26 mouse cellular contexts compared by ENCODE assay signal in genomic region chr1:14462496-14462895, GRCm38 (mm10).
DNase-seq lines count a peak whose midpoint lies in the region; ATAC-seq and TF ChIP-seq lines count a peak whose summit lies in the region.
"Had no signal": no experiment of that assay in that cellular context is flagged by ENCODE, and none has a peak within 500 bp of the region (broad histone marks: within the 10 kb centered on the region; RNA-seq: fewer than 3 reads in every experiment).

No protein-coding gene starts in this region.

- no peak overlapping the region for H3K27ac ChIP-seq in embryonic facial prominence, embryonic 14.5 days (replicated peaks; ENCODE audit: low read depth, low read length)
- no peak overlapping the region; the same call in 1 of the 2 replicates for H3K27ac ChIP-seq in embryonic facial prominence, embryonic 10.5 days (replicated peaks)
- H3K27ac ChIP-seq in kidney, postnatal 0 days, result no peak overlapping the region
- peak overlapping the region; percentile 62; the same call in 1 of the 2 replicates for H3K27ac ChIP-seq in embryonic fibroblast, embryonic 13.5 days (ENCODE audit: insufficient read depth, low read length)
- H3K27ac ChIP-seq: forebrain, embryonic 13.5 days; gastrocnemius, adult 2 months; hindbrain, embryonic 14.5 days; intestine, embryonic 15.5 days; left cerebral cortex, adult 2 months; limb, embryonic 15.5 days; liver, embryonic 14.5 days; lung, embryonic 15.5 days had no signal

- H3K27me3 ChIP-seq in embryonic facial prominence, embryonic 14.5 days (replicated peaks; ENCODE audit: control insufficient read depth, insufficient read depth, low read length), result no peaks in the 10 kb centered on the region
- no peaks in the 10 kb centered on the region for H3K27me3 ChIP-seq in embryonic facial prominence, embryonic 10.5 days (replicated peaks; ENCODE audit: low read depth, poor library complexity, severe bottlenecking)
- H3K27me3 ChIP-seq in kidney, postnatal 0 days (ENCODE audit: insufficient read depth, low read length), result no peaks in the 10 kb centered on the region
- H3K27me3 ChIP-seq: forebrain, embryonic 13.5 days; intestine, embryonic 15.5 days; limb, embryonic 15.5 days; lung, embryonic 15.5 days; Patski had no signal

- H3K9me3 ChIP-seq in embryonic facial prominence, embryonic 14.5 days (ENCODE audit: control insufficient read depth, low read length), result no peaks in the 10 kb centered on the region
- H3K9me3 ChIP-seq in embryonic facial prominence, embryonic 10.5 days, result no peaks in the 10 kb centered on the region
- no peaks in the 10 kb centered on the region for H3K9me3 ChIP-seq in kidney, postnatal 0 days (replicated peaks; ENCODE audit: low read length)
- H3K9me3 ChIP-seq: forebrain, embryonic 13.5 days; intestine, embryonic 15.5 days; limb, embryonic 15.5 days; lung, embryonic 15.5 days had no signal

- no peaks in the 10 kb centered on the region for H3K36me3 ChIP-seq in embryonic facial prominence, embryonic 14.5 days (ENCODE audit: control insufficient read depth, insufficient read depth, low read length)
- no peaks in the 10 kb centered on the region for H3K36me3 ChIP-seq in embryonic facial prominence, embryonic 10.5 days (replicated peaks)
- no peaks in the 10 kb centered on the region for H3K36me3 ChIP-seq in kidney, postnatal 0 days (ENCODE audit: insufficient read depth, low read length)
- H3K36me3 ChIP-seq: intestine, embryonic 15.5 days; limb, embryonic 15.5 days; lung, embryonic 15.5 days had no signal

- H3K4me3 ChIP-seq in embryonic facial prominence, embryonic 14.5 days (ENCODE audit: low read depth, low read length), result no peak overlapping the region
- no peak overlapping the region for H3K4me3 ChIP-seq in embryonic facial prominence, embryonic 10.5 days
- no peak overlapping the region for H3K4me3 ChIP-seq in kidney, postnatal 0 days (replicated peaks; ENCODE audit: low read depth, low read length)
- H3K4me3 ChIP-seq in embryonic fibroblast, embryonic 13.5 days (ENCODE audit: insufficient read depth, low read length), result no peak overlapping the region
- H3K4me3 ChIP-seq: forebrain, embryonic 13.5 days; gastrocnemius, adult 2 months; intestine, embryonic 15.5 days; left cerebral cortex, adult 2 months; limb, embryonic 15.5 days; lung, embryonic 15.5 days had no signal

- no peak overlapping the region for H3K9ac ChIP-seq in embryonic facial prominence, embryonic 14.5 days (ENCODE audit: low read depth, low read length)
- no peak overlapping the region for H3K9ac ChIP-seq in kidney, postnatal 0 days (ENCODE audit: low read depth, low read length)
- H3K9ac ChIP-seq: forebrain, embryonic 13.5 days; hindbrain, embryonic 14.5 days; intestine, embryonic 15.5 days; limb, embryonic 15.5 days; liver, embryonic 14.5 days; lung, embryonic 15.5 days had no signal

- WGBS in embryonic facial prominence, embryonic 14.5 days, result 21% methylated on average over 3 of the region's 3 CpGs
- 22% methylated on average over 3 of the region's 3 CpGs for WGBS in embryonic facial prominence, embryonic 10.5 days
- WGBS in kidney, postnatal 0 days, result 31% methylated on average over 3 of the region's 3 CpGs

- no peak for TF ChIP-seq CTCF in kidney, postnatal 0 days (IDR thresholded peaks at IDR 0.05; ENCODE audit: low read depth)
- no peak for TF ChIP-seq CTCF in embryonic fibroblast, embryonic 13.5 days (IDR thresholded peaks at IDR 0.05; ENCODE audit: borderline replicate concordance, insufficient read depth, low read length)

- DNase-seq in embryonic facial prominence, embryonic 14.5 days (ENCODE audit: low spot score), result peak; percentile 69
- no peak for DNase-seq in embryonic facial prominence, embryonic 10.5 days (ENCODE audit: low spot score)
- peak; percentile 71 for DNase-seq in kidney, postnatal 0 days (ENCODE audit: low spot score)
- DNase-seq in kidney, adult 18-20 months, result no peak
- DNase-seq in ES-CJ7 (ENCODE audit: low read depth, low spot score), result peak; percentile 16
- DNase-seq in yolk sac, embryonic 10.5 days (ENCODE audit: low spot score), result no peak
- DNase-seq: adrenal gland, adult 8-10 months; cerebellum, adult 18-20 months; cerebellum, postnatal 14 days; gastrocnemius, adult 2 months; left cerebral cortex, postnatal 4 days; lung, postnatal 4 days; right cerebral cortex, postnatal 14 days; spleen, adult 18-20 months; thymus, postnatal 36 days had no signal

- TF ChIP-seq POLR2A in embryonic fibroblast, embryonic 13.5 days (IDR thresholded peaks at IDR 0.05; ENCODE audit: low read depth, low read length), result no peak

- H3K4me1 ChIP-seq in embryonic facial prominence, embryonic 14.5 days (ENCODE audit: control insufficient read depth, insufficient read depth, low read length), result peaks cover 7% of the 10 kb centered on the region
- H3K4me1 ChIP-seq in embryonic facial prominence, embryonic 10.5 days, result peaks cover 22% of the 10 kb centered on the region
- H3K4me1 ChIP-seq in kidney, postnatal 0 days (replicated peaks; ENCODE audit: insufficient read depth, low read length), result 0 out of 2 replicates have a peak, but pooled peaks cover 4% of the 10 kb centered on the region
- peaks cover 12% of the 10 kb centered on the region for H3K4me1 ChIP-seq in embryonic fibroblast, embryonic 13.5 days (ENCODE audit: control insufficient read depth, insufficient read depth, low read length)
- H3K4me1 ChIP-seq: forebrain, embryonic 13.5 days had no signal

- ATAC-seq in embryonic facial prominence, embryonic 14.5 days (ENCODE audit: low read depth), result 0 out of 2 replicates have a peak, but pooled peaks have one; percentile 50
- ATAC-seq in kidney, postnatal 0 days (replicated peaks; ENCODE audit: low FRiP score, low read depth), result no peak
- ATAC-seq: activated CD4-positive, CD25-positive, alpha-beta regulatory T cell, adult 4 months; CD4-positive, CD25-positive, alpha-beta regulatory T cell, adult 4 months; forebrain, embryonic 13.5 days; intestine, embryonic 15.5 days; Patski had no signal

- H3K4me2 ChIP-seq in embryonic facial prominence, embryonic 14.5 days (ENCODE audit: low read depth, low read length), result no peak overlapping the region
- H3K4me2 ChIP-seq in kidney, postnatal 0 days (ENCODE audit: low read length), result no peak overlapping the region
- H3K4me2 ChIP-seq: forebrain, embryonic 13.5 days; hindbrain, embryonic 14.5 days; intestine, embryonic 15.5 days; limb, embryonic 15.5 days; lung, embryonic 15.5 days had no signal

Comparison
In these comparisons a context has a peak if more than half of its experiments do, and no peak if none do; other contexts are left out.
1. DNase-seq: peak in embryonic facial prominence, embryonic 14.5 days (single experiment), kidney, postnatal 0 days (single experiment) and ES-CJ7 (single experiment); none in embryonic facial prominence, embryonic 10.5 days (single experiment), kidney, adult 18-20 months (single experiment) and yolk sac, embryonic 10.5 days (single experiment).